Mouse (Mus musculus): ENCODE results near the gene Fam177a.
"Not testable (repeated sequence)": the region's sequence is repeated elsewhere in the genome, so short reads cannot be mapped to it uniquely, and the experiment has no call there.

- TF ChIP-seq ZC3H11A (IDR thresholded peaks at IDR 0.05; ENCODE audit: borderline replicate concordance, low read depth, low read length); ZNF384 (IDR thresholded peaks at IDR 0.05; ENCODE audit: low read depth, low read length); HCFC1 (IDR thresholded peaks at IDR 0.05; ENCODE audit: borderline replicate concordance, insufficient read depth, low read length): not testable (repeated sequence)
Measured at GRCm38 (mm10) chr12:55137859-55138258, 13.6 kb downstream of the Fam177a start.
